Mouse (Mus musculus) gastrocnemius, postnatal 14 days (tissue): ENCODE data around the gene Gpx8. TPM values are rescaled to one million over a fixed set of nuclear protein-coding genes. Genes with fewer than 3 reads are reported as not detected.

ENCODE experiments used
- microRNA-seq, 2 experiments: library from miRNA; unstranded; fragments of <30 nt; microRNA quantifications; one replicate each; pipeline ENCODE4 v1.2.0; 2021
- total RNA-seq, 2 experiments: library from RNA; stranded (reverse); gene quantifications; 2 replicates each; pipeline ENCODE4 v1.2.3; 2021

Gene Gpx8
- total RNA-seq, 2 experiments from 2014 or later: 20.8 to 27.5 TPM

Small RNA genes within 50 kb of the gene (microRNA-seq; reads per million reads assigned to microRNA genes)
- gene Mir449a (18.2 to 20.0 reads per million in 2 experiments), gene Mir449b (0 reads per million in 2 experiments), gene Mir449c (0 reads per million in 2 experiments)

Other genes starting within 250 kb of the Gpx8 start
- 10 to 100 TPM; 57.8 to 63.2 TPM for gene Plpp1, start 245.6 kb downstream of the Gpx8 start, total RNA-seq
- gene Mtrex, start 119.0 kb downstream of the Gpx8 start, total RNA-seq: 10 to 100 TPM; 23.0 to 24.5 TPM
- 10 to 100 TPM; 10.1 to 10.8 TPM for gene Dhx29, start 119.0 kb downstream of the Gpx8 start, total RNA-seq
- under 1 TPM in 1 of 2 experiments, not detected in 1; 0.18 TPM for gene Ccno, start 58.6 kb downstream of the Gpx8 start, total RNA-seq
- gene Mcidas, start 52.6 kb downstream of the Gpx8 start, total RNA-seq: not detected
- gene Cdc20b, start 11.3 kb downstream of the Gpx8 start, total RNA-seq: not detected
- not detected for gene Gzma, start 54.6 kb upstream of the Gpx8 start, total RNA-seq
- 1 to 10 TPM; 1.6 to 3.7 TPM for gene Esm1, start 163.2 kb upstream of the Gpx8 start, total RNA-seq
- gene Gzmk, start 179.5 kb upstream of the Gpx8 start, total RNA-seq: not detected
- 1 to 10 TPM; 2.0 to 3.1 TPM for gene BC067074, start 246.7 kb upstream of the Gpx8 start, total RNA-seq